Mouse (Mus musculus) ovary, postnatal 14 days (tissue): ENCODE data around the gene Bola1.
"Not testable (repeated sequence)": the region's sequence is repeated elsewhere in the genome, so short reads cannot be mapped to it uniquely, and the experiment has no call there.

Experiments
- DNase-seq: peaks from one replicate; pipeline ENCODE4 v3.0.0; 2022; ENCODE audit warnings: low spot score

The Bola1 gene

GRCm38 (mm10) chr3:96180727-96181477, 38.6 kb downstream of the Bola1 start, which contains the start of gene Sv2a:
TSS of gene Sv2a (plus strand) at chr3:96181151.
- DNase-seq, result no peak

- DNase-seq, result no peak
Observed at GRCm38 (mm10) chr3:96179531-96179930, 40.0 kb downstream of the Bola1 start.

GRCm38 (mm10) chr3:96178902-96179301, 40.6 kb downstream of the Bola1 start:
- DNase-seq, result no peak

GRCm38 (mm10) chr3:96178427-96178826, 41.1 kb downstream of the Bola1 start:
- DNase-seq, result no peak

GRCm38 (mm10) chr3:96175251-96175650, 44.3 kb downstream of the Bola1 start:
- DNase-seq, result no peak

- not testable (repeated sequence) for DNase-seq
Observed at GRCm38 (mm10) chr3:96174042-96174441, 45.5 kb downstream of the Bola1 start.

GRCm38 (mm10) chr3:96173185-96173584, 46.3 kb downstream of the Bola1 start:
- no peak for DNase-seq

GRCm38 (mm10) chr3:96172197-96173178, 47.0 kb downstream of the Bola1 start, which contains the start of gene Sf3b4:
TSS of gene Sf3b4 (plus strand) at chr3:96172332.
- peak; percentile 72 for DNase-seq

GRCm38 (mm10) chr3:96171583-96172196, 47.8 kb downstream of the Bola1 start:
- DNase-seq, result peak; percentile 31

GRCm38 (mm10) chr3:96170976-96171545, 48.4 kb downstream of the Bola1 start:
- DNase-seq, result no peak

- DNase-seq, result no peak
Observed at GRCm38 (mm10) chr3:96170276-96170675, 49.2 kb downstream of the Bola1 start.

- no peak for DNase-seq
Observed at GRCm38 (mm10) chr3:96168466-96169158, 50.9 kb downstream of the Bola1 start.

GRCm38 (mm10) chr3:96163040-96163439, 56.5 kb downstream of the Bola1 start:
- DNase-seq, result no peak

- DNase-seq, result no peak
Observed at GRCm38 (mm10) chr3:96161869-96162840, 57.4 kb downstream of the Bola1 start, which contains the start of gene Mtmr11. TSS of gene Mtmr11 (plus strand) at chr3:96162004.

- no peak for DNase-seq
Observed at GRCm38 (mm10) chr3:96160803-96161516, 58.5 kb downstream of the Bola1 start.

- peak; percentile 33 for DNase-seq
Observed at GRCm38 (mm10) chr3:96160222-96160802, 59.2 kb downstream of the Bola1 start.

GRCm38 (mm10) chr3:96159820-96160219, 59.7 kb downstream of the Bola1 start:
- DNase-seq, result no peak

- no peak for DNase-seq
Observed at GRCm38 (mm10) chr3:96155501-96155900, 64.0 kb downstream of the Bola1 start.

- DNase-seq, result no peak
Observed at GRCm38 (mm10) chr3:96152611-96153010, 66.9 kb downstream of the Bola1 start.
